Mouse (Mus musculus): Measurements from ENCODE around the gene Resf1.
A peak's percentile ranks its signal among the peaks of the same experiment; 100 is the strongest.

DNA sequence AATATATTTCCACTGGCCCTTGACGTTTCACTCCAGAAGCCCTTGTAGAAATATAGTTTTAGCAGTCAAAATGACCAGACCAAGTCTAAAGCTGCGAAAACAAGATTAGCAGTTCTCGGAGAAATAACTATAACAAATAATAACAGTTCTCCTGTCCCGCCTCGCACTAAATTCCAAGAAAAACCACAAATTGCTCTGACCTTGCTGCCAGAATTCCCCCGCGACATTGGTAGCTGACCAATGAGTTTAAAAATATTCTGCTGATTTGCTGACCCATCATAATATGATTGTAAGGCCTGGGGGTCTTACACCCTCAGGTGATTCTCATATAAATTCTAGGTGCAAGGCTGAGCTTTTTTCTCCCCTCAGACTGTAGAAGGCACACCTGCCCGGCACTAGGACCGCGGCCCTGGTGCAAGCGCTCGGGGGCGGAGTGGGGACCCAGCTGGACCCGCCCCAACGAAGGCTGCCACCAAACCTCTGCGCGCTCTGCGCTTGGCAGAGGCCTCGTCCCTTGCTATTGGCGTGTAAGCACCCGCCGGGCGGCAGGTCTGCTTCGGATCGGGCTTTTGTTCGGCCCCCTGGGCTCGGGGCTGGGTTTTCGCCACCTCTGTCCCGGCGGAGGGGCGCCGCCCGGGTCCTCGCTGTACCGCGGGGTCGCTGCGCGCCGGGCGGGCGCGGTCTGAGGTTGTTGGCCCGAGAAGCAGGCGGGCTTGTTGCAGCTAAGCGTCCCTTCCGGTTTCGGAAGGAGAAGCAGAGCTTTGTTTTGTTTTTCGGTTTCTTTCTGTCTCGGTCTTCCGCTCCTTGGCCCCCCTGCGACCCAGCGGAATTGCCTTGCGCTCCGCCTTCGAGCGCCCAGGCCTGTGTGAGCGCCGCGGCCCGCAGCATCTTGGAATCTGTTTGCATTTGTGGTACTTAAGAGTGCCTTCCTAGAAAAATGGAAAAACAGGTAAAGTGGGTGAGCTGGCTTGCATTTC, at the start of gene Resf1:
- TF ChIP-seq CTCF (IDR thresholded peaks at IDR 0.05; ENCODE audit: borderline replicate concordance, insufficient read depth, low read length) (no peak), POLR2A (IDR thresholded peaks at IDR 0.05; ENCODE audit: low read depth, low read length) (peak; percentile 84)
